Mouse (Mus musculus): Measurements from ENCODE around the gene Pdp2.

DNA sequence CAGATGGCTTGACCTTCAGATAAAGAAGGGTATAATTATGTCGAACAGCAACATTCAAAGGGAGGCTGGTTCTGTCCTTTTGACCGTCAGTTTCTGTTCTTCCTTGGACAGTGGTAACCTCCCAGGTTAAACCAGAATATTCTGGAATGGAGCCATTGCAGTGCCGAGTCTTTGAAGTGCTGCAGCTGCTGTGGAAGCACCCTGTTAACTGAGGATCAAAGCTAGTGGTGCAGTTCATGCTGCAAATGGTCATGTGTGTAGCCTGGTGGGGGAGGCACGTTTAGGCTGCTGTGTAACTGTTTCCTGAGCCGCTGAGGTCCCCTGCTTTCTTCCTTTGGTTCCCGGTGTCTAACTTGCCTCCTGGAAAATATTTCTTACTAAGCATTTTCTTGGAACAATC is 7.2 kb downstream of the Pdp2 start:
- TF ChIP-seq POLR2A (IDR thresholded peaks at IDR 0.05; ENCODE audit: low read depth, low read length) (no peak), CTCF (IDR thresholded peaks at IDR 0.05; ENCODE audit: borderline replicate concordance, insufficient read depth, low read length) (no peak)
